Mouse (Mus musculus): ENCODE measurements around the gene Pxylp1. TPM values are rescaled to one million over a fixed set of nuclear protein-coding genes. Genes with fewer than 3 reads are reported as not detected.
A peak's percentile ranks its signal among the peaks of the same experiment; 100 is the strongest.

Pxylp1 gene
- polyA plus RNA-seq, 1 experiment from 2014 or later: 41.3 TPM

- H3K4me1 ChIP-seq (ENCODE audit: control insufficient read depth in 2 of 2, insufficient read depth in 2 of 2, low read length in 2 of 2): no peaks in the 10 kb centered on the region
- ATAC-seq (ENCODE audit: insufficient number of reproducible peaks, insufficient read depth, low FRiP score, low read depth): no peak
- no peak overlapping the region for H3K4me2 ChIP-seq (ENCODE audit: low read length)
These were observed 30.6 kb upstream of the Pxylp1 start for GRCm38 (mm10) chr9:96923119-96923518.

DNA sequence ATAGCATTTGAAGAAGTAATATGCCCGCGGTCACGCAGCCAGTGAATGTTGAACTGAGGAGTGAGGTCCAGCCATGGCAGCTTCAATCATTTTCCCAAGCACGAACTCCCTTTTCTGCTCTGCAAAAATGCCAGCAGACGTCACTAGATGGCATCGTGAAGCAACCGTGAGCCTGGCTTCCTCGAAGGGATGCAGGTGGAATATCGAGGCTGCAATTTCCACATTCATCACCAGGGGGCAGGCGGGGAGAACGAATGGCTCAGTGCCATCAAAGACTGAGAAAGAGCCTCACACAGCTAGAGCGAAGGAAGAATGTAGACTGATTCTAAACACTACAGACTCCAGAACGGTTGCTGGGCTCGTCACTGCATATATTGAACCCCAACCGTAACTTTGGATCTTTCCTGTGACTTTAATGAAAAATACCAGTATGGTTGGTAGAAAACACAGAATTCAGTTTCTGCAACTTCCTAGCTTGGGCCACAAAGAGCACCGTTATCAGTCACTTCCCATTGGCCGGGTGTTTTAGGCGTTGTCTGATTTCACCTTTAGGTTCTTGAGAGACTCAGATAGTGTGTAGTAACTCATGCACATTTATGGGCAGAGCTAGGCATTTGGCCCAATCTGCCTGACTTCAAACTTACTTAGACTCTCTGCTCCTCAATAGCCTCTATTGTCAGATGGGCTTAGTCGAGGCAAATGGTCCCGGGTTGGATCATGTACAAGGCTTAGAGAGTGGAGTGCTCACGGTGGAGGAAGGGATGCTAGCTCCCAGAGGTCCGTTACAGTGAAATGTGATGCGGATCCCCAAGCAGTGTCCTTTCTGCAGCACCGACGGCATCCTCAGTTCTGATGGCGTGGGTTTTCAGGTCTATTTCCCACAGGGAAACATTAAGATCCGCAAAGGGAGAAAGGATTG, 24.4 kb upstream of the Pxylp1 start:
- H3K27ac ChIP-seq (replicated peaks in 1 of 2; ENCODE audit: control insufficient read depth in 1 of 2, insufficient read depth in 1 of 2, low read depth in 2 of 2, low read length in 2 of 2): no peak overlapping the region
- H3K36me3 ChIP-seq (ENCODE audit: control insufficient read depth, insufficient read depth, low read length): no peaks in the 10 kb centered on the region
- WGBS: 33% methylated on average over 27 of the region's 27 CpGs
- no peak overlapping the region for H3K4me3 ChIP-seq (ENCODE audit: control insufficient read depth in 1 of 2, insufficient read depth in 1 of 2, low read depth in 1 of 2, low read length in 2 of 2)
- peak overlapping the region; percentile 41 for H3K4me2 ChIP-seq (ENCODE audit: low read length)
- H3K4me1 ChIP-seq (ENCODE audit: control insufficient read depth in 2 of 2, insufficient read depth in 2 of 2, low read length in 2 of 2): peaks cover 0 to 7% of the 10 kb centered on the region in 2 experiments; a peak in 1 of 4 replicates
- peak; percentile 51 for ATAC-seq (ENCODE audit: insufficient number of reproducible peaks, insufficient read depth, low FRiP score, low read depth)
- no peak overlapping the region for H3K9ac ChIP-seq (ENCODE audit: low read length)
- peaks cover 6% of the 10 kb centered on the region; the same call in 1 of the 2 replicates for H3K9me3 ChIP-seq (ENCODE audit: control insufficient read depth, low read length)
- no peaks in the 10 kb centered on the region for H3K27me3 ChIP-seq (ENCODE audit: control insufficient read depth, insufficient read depth, low read length)

More at GRCm38 (mm10) chr9:96923119-96923518, 30.6 kb upstream of the Pxylp1 start:
- Histone ChIP-seq H3K9ac (ENCODE audit: low read length) (no peak overlapping the region), H3K27ac (replicated peaks in 1 of 2; ENCODE audit: control insufficient read depth in 1 of 2, insufficient read depth in 1 of 2, low read depth in 2 of 2, low read length in 2 of 2) (no peak overlapping the region), H3K27me3 (ENCODE audit: control insufficient read depth, insufficient read depth, low read length) (peaks cover 3% of the 10 kb centered on the region; the same call in 1 of the 2 replicates), H3K4me3 (ENCODE audit: control insufficient read depth in 1 of 2, insufficient read depth in 1 of 2, low read depth in 1 of 2, low read length in 2 of 2) (no peak overlapping the region), H3K36me3 (ENCODE audit: control insufficient read depth, insufficient read depth, low read length) (no peaks in the 10 kb centered on the region), H3K9me3 (ENCODE audit: control insufficient read depth, low read length) (peaks cover 10% of the 10 kb centered on the region; the same call in 1 of the 2 replicates)
- WGBS: 72% methylated on average over 6 of the region's 6 CpGs

GRCm38 (mm10) chr9:96916076-96916475, 23.6 kb upstream of the Pxylp1 start:
- no peak overlapping the region for H3K27ac ChIP-seq (replicated peaks in 1 of 2; ENCODE audit: control insufficient read depth in 1 of 2, insufficient read depth in 1 of 2, low read depth in 2 of 2, low read length in 2 of 2)
- H3K27me3 ChIP-seq (ENCODE audit: control insufficient read depth, insufficient read depth, low read length): no peaks in the 10 kb centered on the region
- no peak overlapping the region for H3K4me2 ChIP-seq (ENCODE audit: low read length)
- peaks cover 6% of the 10 kb centered on the region; the same call in 1 of the 2 replicates for H3K9me3 ChIP-seq (ENCODE audit: control insufficient read depth, low read length)
- 42% methylated on average over 7 of the region's 7 CpGs for WGBS
- ATAC-seq (ENCODE audit: insufficient number of reproducible peaks, insufficient read depth, low FRiP score, low read depth): no peak
- no peaks in the 10 kb centered on the region for H3K36me3 ChIP-seq (ENCODE audit: control insufficient read depth, insufficient read depth, low read length)
- no peak overlapping the region for H3K9ac ChIP-seq (ENCODE audit: low read length)
- H3K4me1 ChIP-seq (ENCODE audit: control insufficient read depth in 2 of 2, insufficient read depth in 2 of 2, low read length in 2 of 2): peaks cover 0 to 7% of the 10 kb centered on the region in 2 experiments; a peak in 1 of 4 replicates
- H3K4me3 ChIP-seq (ENCODE audit: control insufficient read depth in 1 of 2, insufficient read depth in 1 of 2, low read depth in 1 of 2, low read length in 2 of 2): no peak overlapping the region

DNA sequence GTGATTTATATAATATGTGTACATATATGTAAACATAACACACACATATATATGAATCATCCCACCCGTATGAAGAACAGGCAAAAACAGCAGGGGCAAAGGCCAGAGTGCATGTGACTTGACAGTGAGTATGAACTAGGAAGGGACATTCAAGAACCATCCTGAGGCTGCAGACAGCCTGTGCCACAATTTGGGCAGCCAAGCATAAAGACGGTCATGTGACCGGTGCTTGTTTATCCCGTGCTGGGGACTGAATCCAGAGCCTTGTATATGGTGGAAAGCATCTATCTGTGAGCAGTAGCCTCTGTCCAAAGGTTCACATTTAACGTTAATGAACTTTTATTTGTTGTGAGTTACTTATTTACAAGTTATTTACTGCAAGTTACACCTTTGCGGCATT, 22.4 kb upstream of the Pxylp1 start:
- no peak for ATAC-seq (ENCODE audit: insufficient number of reproducible peaks, insufficient read depth, low FRiP score, low read depth)
- 87% methylated on average over 6 of the region's 6 CpGs for WGBS

GRCm38 (mm10) chr9:96914005-96914404, 21.5 kb upstream of the Pxylp1 start:
- H3K36me3 ChIP-seq (ENCODE audit: control insufficient read depth, insufficient read depth, low read length): no peaks in the 10 kb centered on the region

More for the DNA sequence above, 22.4 kb upstream of the Pxylp1 start:
- no peaks in the 10 kb centered on the region for H3K27me3 ChIP-seq (ENCODE audit: control insufficient read depth, insufficient read depth, low read length)
- H3K27ac ChIP-seq (replicated peaks in 1 of 2; ENCODE audit: control insufficient read depth in 1 of 2, insufficient read depth in 1 of 2, low read depth in 2 of 2, low read length in 2 of 2): no peak overlapping the region
- no peak overlapping the region for H3K9ac ChIP-seq (ENCODE audit: low read length)
- no peak overlapping the region for H3K4me3 ChIP-seq (ENCODE audit: control insufficient read depth in 1 of 2, insufficient read depth in 1 of 2, low read depth in 1 of 2, low read length in 2 of 2)
- H3K4me1 ChIP-seq (ENCODE audit: control insufficient read depth in 2 of 2, insufficient read depth in 2 of 2, low read length in 2 of 2): peaks cover 0 to 7% of the 10 kb centered on the region in 2 experiments; a peak in 1 of 4 replicates
- H3K4me2 ChIP-seq (ENCODE audit: low read length): no peak overlapping the region
- peaks cover 6% of the 10 kb centered on the region; the same call in 1 of the 2 replicates for H3K9me3 ChIP-seq (ENCODE audit: control insufficient read depth, low read length)
- no peaks in the 10 kb centered on the region for H3K36me3 ChIP-seq (ENCODE audit: control insufficient read depth, insufficient read depth, low read length)

DNA sequence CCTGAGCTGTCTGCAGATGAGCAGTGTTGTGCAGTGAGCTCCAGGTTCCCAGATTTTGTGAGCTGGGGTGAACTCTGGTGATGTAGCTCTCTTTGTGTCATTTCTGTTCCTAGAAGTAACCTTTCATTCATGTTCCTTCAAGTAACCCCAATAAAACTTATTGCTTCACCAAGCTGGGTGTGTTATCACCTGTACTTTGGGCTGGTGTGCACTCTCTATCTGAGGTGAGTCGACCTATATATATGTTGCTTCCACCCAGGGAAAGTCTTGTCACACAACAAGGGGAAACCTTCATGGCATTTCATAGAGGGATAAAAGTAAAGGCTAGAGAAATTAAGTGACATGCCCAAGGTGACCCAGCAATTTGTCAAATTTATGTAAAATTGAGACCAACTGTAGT, 17.0 kb upstream of the Pxylp1 start:
- Histone ChIP-seq H3K27ac (replicated peaks in 1 of 2; ENCODE audit: control insufficient read depth in 1 of 2, insufficient read depth in 1 of 2, low read depth in 2 of 2, low read length in 2 of 2) (no peak overlapping the region), H3K4me2 (ENCODE audit: low read length) (no peak overlapping the region), H3K9ac (ENCODE audit: low read length) (no peak overlapping the region), H3K4me3 (ENCODE audit: control insufficient read depth in 1 of 2, insufficient read depth in 1 of 2, low read depth in 1 of 2, low read length in 2 of 2) (no peak overlapping the region), H3K36me3 (ENCODE audit: control insufficient read depth, insufficient read depth, low read length) (no peaks in the 10 kb centered on the region), H3K9me3 (ENCODE audit: control insufficient read depth, low read length) (no peaks in the 10 kb centered on the region), H3K4me1 (ENCODE audit: control insufficient read depth in 2 of 2, insufficient read depth in 2 of 2, low read length in 2 of 2) (peaks cover 3 to 6% of the 10 kb centered on the region in 2 experiments; a peak in 2 of 4 replicates), H3K27me3 (ENCODE audit: control insufficient read depth, insufficient read depth, low read length) (no peaks in the 10 kb centered on the region)
- 80% methylated on average over 1 of the region's 1 CpGs for WGBS
- ATAC-seq (ENCODE audit: insufficient number of reproducible peaks, insufficient read depth, low FRiP score, low read depth): no peak

More at GRCm38 (mm10) chr9:96914005-96914404, 21.5 kb upstream of the Pxylp1 start:
- peaks cover 0 to 7% of the 10 kb centered on the region in 2 experiments; a peak in 1 of 4 replicates for H3K4me1 ChIP-seq (ENCODE audit: control insufficient read depth in 2 of 2, insufficient read depth in 2 of 2, low read length in 2 of 2)
- no peaks in the 10 kb centered on the region for H3K9me3 ChIP-seq (ENCODE audit: control insufficient read depth, low read length)
- H3K27me3 ChIP-seq (ENCODE audit: control insufficient read depth, insufficient read depth, low read length): no peaks in the 10 kb centered on the region
- H3K4me2 ChIP-seq (ENCODE audit: low read length): no peak overlapping the region
- H3K9ac ChIP-seq (ENCODE audit: low read length): no peak overlapping the region
- H3K27ac ChIP-seq (replicated peaks in 1 of 2; ENCODE audit: control insufficient read depth in 1 of 2, insufficient read depth in 1 of 2, low read depth in 2 of 2, low read length in 2 of 2): no peak overlapping the region
- 80% methylated on average over 3 of the region's 3 CpGs for WGBS
- no peak overlapping the region for H3K4me3 ChIP-seq (ENCODE audit: control insufficient read depth in 1 of 2, insufficient read depth in 1 of 2, low read depth in 1 of 2, low read length in 2 of 2)
- ATAC-seq (ENCODE audit: insufficient number of reproducible peaks, insufficient read depth, low FRiP score, low read depth): no peak

GRCm38 (mm10) chr9:96908737-96909136, 16.3 kb upstream of the Pxylp1 start:
- Histone ChIP-seq H3K36me3 (ENCODE audit: control insufficient read depth, insufficient read depth, low read length) (no peaks in the 10 kb centered on the region), H3K4me2 (ENCODE audit: low read length) (no peak overlapping the region), H3K27me3 (ENCODE audit: control insufficient read depth, insufficient read depth, low read length) (no peaks in the 10 kb centered on the region), H3K27ac (replicated peaks in 1 of 2; ENCODE audit: control insufficient read depth in 1 of 2, insufficient read depth in 1 of 2, low read depth in 2 of 2, low read length in 2 of 2) (no peak overlapping the region), H3K9me3 (ENCODE audit: control insufficient read depth, low read length) (no peaks in the 10 kb centered on the region), H3K4me1 (ENCODE audit: control insufficient read depth in 2 of 2, insufficient read depth in 2 of 2, low read length in 2 of 2) (peaks cover 3 to 6% of the 10 kb centered on the region in 2 experiments; a peak in 2 of 4 replicates), H3K9ac (ENCODE audit: low read length) (no peak overlapping the region), H3K4me3 (ENCODE audit: control insufficient read depth in 1 of 2, insufficient read depth in 1 of 2, low read depth in 1 of 2, low read length in 2 of 2) (no peak overlapping the region)
- no peak for ATAC-seq (ENCODE audit: insufficient number of reproducible peaks, insufficient read depth, low FRiP score, low read depth)
- WGBS: 55% methylated on average over 2 of the region's 2 CpGs

Measured in heart, embryonic 14.5 days (tissue).